Mouse (Mus musculus) heart, adult 2 months (tissue): ENCODE measurements at regions not wholly inside any gene's neighbourhood (a gene's known extent, or its start where the extent isn't known, plus 50 kb on each side); places are given as distances from the start of the nearest gene placed in this dataset.
A peak's percentile ranks its signal among the peaks of the same experiment; 100 is the strongest.

Source experiments
- DNase-seq, 2 experiments: peaks; one replicate each; pipeline ENCODE4 v3.0.0; 2021
- H3K27ac ChIP-seq: fragments of 200-600 bp; 2 replicates; pipeline ENCODE4 v1.8.1; 2022
- H3K27me3 ChIP-seq: fragments of 200-500 bp; 2 replicates; pipeline ENCODE4 v1.6.1; 2012; ENCODE audit warnings: mild to moderate bottlenecking, low read length, inconsistent platforms, mixed read lengths; ENCODE audit not compliant: control insufficient read depth, insufficient read depth
- H3K36me3 ChIP-seq: fragments of 200-500 bp; 2 replicates; pipeline ENCODE4 v1.6.1; 2012; ENCODE audit warnings: low read length, inconsistent platforms; ENCODE audit not compliant: control insufficient read depth, insufficient read depth
- H3K4me1 ChIP-seq: fragments of 200-500 bp; 2 replicates; pipeline ENCODE4 v1.6.1; 2011; ENCODE audit warnings: low read length; ENCODE audit not compliant: control insufficient read depth, insufficient read depth
- H3K4me3 ChIP-seq: fragments of 200-600 bp; 2 replicates; pipeline ENCODE4 v1.8.1; 2022
- H3K79me2 ChIP-seq: fragments of 200-500 bp; replicated peaks from 2 replicates; pipeline ENCODE4 v1.6.1; 2012; ENCODE audit warnings: mild to moderate bottlenecking, inconsistent platforms, low read length, moderate library complexity, mixed read lengths; ENCODE audit not compliant: control insufficient read depth, insufficient read depth
- H3K9ac ChIP-seq: fragments of 200-500 bp; 2 replicates; pipeline ENCODE4 v1.6.1; 2012; ENCODE audit warnings: low read depth, mild to moderate bottlenecking, control low read depth, inconsistent platforms, low read length, mixed read lengths
- CTCF ChIP-seq: fragments of 200-600 bp; IDR thresholded peaks from 2 replicates; pipeline ENCODE4 v1.8.1; 2022; ENCODE audit warnings: antibody characterized with exemption, mild to moderate bottlenecking, moderate library complexity
- EP300 ChIP-seq: fragments of 200-500 bp; IDR thresholded peaks from 2 replicates; pipeline ENCODE4 v1.6.1; 2011; ENCODE audit warnings: low read depth, low read length, control low read depth; ENCODE audit not compliant: insufficient read depth
- POLR2A ChIP-seq: fragments of 200-500 bp; IDR thresholded peaks from 2 replicates; pipeline ENCODE4 v1.6.1; 2011; ENCODE audit warnings: mild to moderate bottlenecking, low read depth, low read length, control low read depth; ENCODE audit not compliant: insufficient read depth
- WGBS: fragments of 180-500 bp; shearing (Covaris S2); methylation state at CpG from one replicate; pipeline ENCODE4 v1.1.7; 2018; 5-methylcytosine and 5-hydroxymethylcytosine counted together
- intact Hi-C: fragments of 180-260 bp; cut with DNase I; formaldehyde crosslinking; loops from one replicate; pipeline ENCODE4 v1.15.1; 2025

DNA sequence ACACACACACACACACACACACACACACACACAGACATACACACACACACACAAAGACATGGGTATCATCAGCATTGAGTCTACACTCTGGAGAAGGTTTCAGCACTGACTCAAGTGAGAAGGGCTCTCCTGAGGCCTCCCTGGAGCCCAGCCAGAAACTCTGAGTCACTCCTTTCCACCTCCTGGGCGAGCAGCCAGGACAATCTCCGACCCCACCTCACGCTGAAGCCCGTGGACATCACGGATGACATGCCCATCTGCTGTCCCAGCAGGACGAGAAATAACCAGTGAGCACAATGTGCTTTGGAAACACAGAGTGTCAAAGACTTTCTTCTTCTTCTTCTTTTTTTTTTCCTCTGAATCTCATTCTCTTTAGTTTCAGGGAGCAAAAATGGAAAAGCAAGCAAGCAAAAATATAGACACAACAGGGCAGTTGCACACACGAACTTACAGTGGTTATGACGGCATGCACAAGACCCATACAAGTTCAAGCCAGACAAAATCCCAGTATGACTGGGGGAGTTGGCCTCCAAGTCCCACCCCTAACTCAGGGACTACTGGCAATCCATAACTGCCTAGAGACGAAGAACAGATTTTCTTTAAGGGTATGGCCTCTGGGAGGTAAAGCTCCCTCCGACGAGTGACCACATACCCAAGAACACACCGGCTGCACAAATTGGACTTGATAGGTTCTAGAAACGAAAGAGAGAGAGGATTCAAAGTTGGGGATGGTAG, 65.2 kb upstream of the Nr4a3 start:
- 42% methylated on average over 13 of the region's 13 CpGs for WGBS
- H3K4me3 ChIP-seq: no peak overlapping the region
- peak; percentile 56 to 64 for DNase-seq
- H3K79me2 ChIP-seq: no peaks in the 10 kb centered on the region
- no peak overlapping the region for H3K27ac ChIP-seq
- no peaks in the 10 kb centered on the region for H3K4me1 ChIP-seq
- H3K36me3 ChIP-seq: no peaks in the 10 kb centered on the region
- no peak overlapping the region for H3K9ac ChIP-seq
- no peak for TF ChIP-seq POLR2A
- TF ChIP-seq EP300: no peak
- no peak for TF ChIP-seq CTCF
- intact Hi-C loops: loop anchor here (2.0 kb wide), 1 partner anchor 27 kb away; no protein-coding TSS in a partner anchor
- no peaks in the 10 kb centered on the region for H3K27me3 ChIP-seq
